Comparison of ENCODE assay signal across 9 mouse cellular contexts in the genomic region with DNA sequence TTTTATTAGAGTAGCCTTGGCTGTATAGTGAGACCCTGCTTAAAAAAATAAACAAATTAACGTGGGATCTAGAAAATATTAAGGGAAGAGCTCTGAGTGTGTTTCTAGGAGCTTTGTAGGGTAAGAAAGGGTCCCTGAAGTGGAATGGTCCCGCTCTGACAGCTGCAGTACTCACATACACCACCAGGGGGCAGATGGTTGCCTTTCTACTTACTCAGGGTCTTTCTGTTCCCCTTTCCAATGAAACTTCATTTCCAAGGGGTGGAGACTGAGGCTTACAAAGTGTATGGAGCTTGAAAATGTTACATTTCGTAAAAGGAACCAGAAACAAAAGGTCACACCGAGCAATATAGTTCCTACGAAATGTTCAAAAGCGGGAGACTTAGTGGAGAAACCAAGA. TPM values are rescaled to one million over a fixed set of nuclear protein-coding genes. Genes with fewer than 3 reads are reported as not detected.
DNase-seq lines count a peak whose midpoint lies in the region; ATAC-seq and TF ChIP-seq lines count a peak whose summit lies in the region.
"Had no signal": no experiment of that assay in that cellular context is flagged by ENCODE, and none has a peak within 500 bp of the region (broad histone marks: within the 10 kb centered on the region; RNA-seq: fewer than 3 reads in every experiment).

No protein-coding gene starts in this region.

- 17% methylated on average over 6 of the region's 6 CpGs for WGBS in thymus, adult 2 months
- 1% methylated on average over 6 of the region's 6 CpGs for WGBS in liver, embryonic 14.5 days (ENCODE audit: insufficient replicate concordance)

- no peak overlapping the region for H3K27ac ChIP-seq in thymus, adult 2 months (ENCODE audit: control insufficient read depth, insufficient read depth, low read length)
- no peak overlapping the region for H3K27ac ChIP-seq in liver, embryonic 14.5 days
- H3K27ac ChIP-seq: liver, embryonic 15.5 days had no signal

- TF ChIP-seq CTCF in thymus, adult 2 months (IDR thresholded peaks at IDR 0.05; ENCODE audit: borderline replicate concordance, control insufficient read depth, extremely low read depth, insufficient read depth, low read length, poor library complexity), result no peak
- TF ChIP-seq CTCF in liver, embryonic 14.5 days (IDR thresholded peaks at IDR 0.05; ENCODE audit: low read depth), result peak; percentile 88

- no peaks in the 10 kb centered on the region for H3K36me3 ChIP-seq in thymus, adult 2 months (ENCODE audit: control insufficient read depth, insufficient read depth, low read length)
- no peaks in the 10 kb centered on the region for H3K36me3 ChIP-seq in liver, embryonic 14.5 days (replicated peaks; ENCODE audit: control insufficient read depth, insufficient read depth, low read depth)
- H3K36me3 ChIP-seq: liver, embryonic 15.5 days had no signal

- no peak overlapping the region for H3K4me3 ChIP-seq in thymus, adult 2 months (ENCODE audit: control insufficient read depth, insufficient read depth, low read length)
- H3K4me3 ChIP-seq in liver, embryonic 14.5 days (ENCODE audit: insufficient read depth in 1 of 2, low read depth in 2 of 2, low read length in 2 of 2), result no peak overlapping the region
- H3K4me3 ChIP-seq: liver, embryonic 15.5 days had no signal

- H3K9me3 ChIP-seq in liver, embryonic 14.5 days (ENCODE audit: control insufficient read depth, low read length), result no peaks in the 10 kb centered on the region
- H3K9me3 ChIP-seq: liver, embryonic 15.5 days had no signal

- no peak overlapping the region for H3K4me2 ChIP-seq in liver, embryonic 14.5 days (ENCODE audit: low read depth)
- H3K4me2 ChIP-seq: liver, embryonic 15.5 days had no signal

- no peaks in the 10 kb centered on the region for H3K27me3 ChIP-seq in thymus, adult 2 months (ENCODE audit: control insufficient read depth, insufficient read depth, low read length)
- H3K27me3 ChIP-seq in liver, embryonic 14.5 days (ENCODE audit: control insufficient read depth, insufficient read depth, low read length), result no peaks in the 10 kb centered on the region; the same call in 1 of the 2 replicates

- H3K9ac ChIP-seq in liver, embryonic 14.5 days (replicated peaks), result no peak overlapping the region
- H3K9ac ChIP-seq: liver, embryonic 15.5 days had no signal

- no peak for TF ChIP-seq EP300 in liver, embryonic 14.5 days (IDR thresholded peaks at IDR 0.05; ENCODE audit: low read depth)

- ATAC-seq in liver, embryonic 14.5 days (ENCODE audit: insufficient read depth), result no peak
- no peak for ATAC-seq in activated CD4-positive, CD25-positive, alpha-beta regulatory T cell, adult 4 months

- H3K4me1 ChIP-seq in thymus, adult 2 months (replicated peaks; ENCODE audit: control insufficient read depth, insufficient read depth, low read length), result peaks cover 19% of the 10 kb centered on the region
- 0 out of 4 replicates have a peak, but pooled peaks cover 0 to 2% of the 10 kb centered on the region in 2 experiments for H3K4me1 ChIP-seq in liver, embryonic 14.5 days (replicated peaks; ENCODE audit: control insufficient read depth in 2 of 2, insufficient read depth in 2 of 2, low read length in 1 of 2)

- no peak for TF ChIP-seq POLR2A in thymus, adult 2 months (IDR thresholded peaks at IDR 0.05; ENCODE audit: control insufficient read depth, extremely low read depth, insufficient read depth, low read length, poor library complexity)

- DNase-seq in thymus, adult 2 months, result peak; percentile 70
- no peak for DNase-seq in thymus, adult 18-20 months
- DNase-seq in brain, adult 2 months (ENCODE audit: low read depth, low spot score), result peak; percentile 67
- DNase-seq in frontal cortex, postnatal 14 days (ENCODE audit: low spot score in 2 of 2), result peak; percentile 53 to 85
- peak; percentile 91 for DNase-seq in kidney, postnatal 10 days
- peak in 2 of 3 experiments; percentile 17 to 47 for DNase-seq in liver, embryonic 14.5 days (ENCODE audit: low read depth in 3 of 3, low spot score in 3 of 3)
- DNase-seq in right cerebral cortex, adult 18-20 months, result peak; percentile 59

RNA-seq across cellular contexts. Expression of a gene that starts 1.6 kb away (rescaled TPM):
- polyA plus RNA-seq in thymus, adult 2 months (2012; rRNA removed), result 0.94 and 1.0 TPM in 2 replicates
- polyA plus RNA-seq in liver, embryonic 14.5 days (2012; rRNA removed), result 1.7 and 1.9 TPM in 2 replicates
- polyA plus RNA-seq in liver, embryonic 14.5 days (2014; fragmentation: Nextera tagmentation; extraction: Ambion mirVana), result 0.48 and 0.78 TPM in 2 replicates
- not detected for polyA plus RNA-seq in activated CD4-positive, CD25-positive, alpha-beta regulatory T cell, adult 4 months (2017; shearing (Covaris generic))

RNA-seq across cellular contexts. Expression of a gene that starts 2.9 kb away (rescaled TPM):
- polyA plus RNA-seq in thymus, adult 2 months (2012; rRNA removed), result 36.3 and 48.8 TPM in 2 replicates
- 2.4 and 2.5 TPM in 2 replicates for polyA plus RNA-seq in liver, embryonic 14.5 days (2012; rRNA removed)
- 0.80 and 2.5 TPM in 2 replicates for polyA plus RNA-seq in liver, embryonic 14.5 days (2014; fragmentation: Nextera tagmentation; extraction: Ambion mirVana)
- polyA plus RNA-seq in activated CD4-positive, CD25-positive, alpha-beta regulatory T cell, adult 4 months (2017; shearing (Covaris generic)), result 1 to 10 TPM; 1.2 to 2.7 TPM

RNA-seq across cellular contexts. Expression of a gene that starts 46.7 kb away (rescaled TPM):
- 13.2 and 15.5 TPM in 2 replicates for polyA plus RNA-seq in thymus, adult 2 months (2012; rRNA removed)
- polyA plus RNA-seq in liver, embryonic 14.5 days (2012; rRNA removed), result 2.0 and 2.7 TPM in 2 replicates
- polyA plus RNA-seq in liver, embryonic 14.5 days (2014; fragmentation: Nextera tagmentation; extraction: Ambion mirVana), result 0.39 and 0.56 TPM in 2 replicates
- under 1 TPM; 0.90 to 0.91 TPM for polyA plus RNA-seq in activated CD4-positive, CD25-positive, alpha-beta regulatory T cell, adult 4 months (2017; shearing (Covaris generic))

RNA-seq across cellular contexts. Expression of a gene that starts 46.7 kb away (rescaled TPM):
- polyA plus RNA-seq in thymus, adult 2 months (2012; rRNA removed), result 86.7 and 90.2 TPM in 2 replicates
- 24.1 and 28.1 TPM in 2 replicates for polyA plus RNA-seq in liver, embryonic 14.5 days (2012; rRNA removed)
- 40.0 and 40.2 TPM in 2 replicates for polyA plus RNA-seq in liver, embryonic 14.5 days (2014; fragmentation: Nextera tagmentation; extraction: Ambion mirVana)
- 10 to 100 TPM; 38.7 to 44.6 TPM for polyA plus RNA-seq in activated CD4-positive, CD25-positive, alpha-beta regulatory T cell, adult 4 months (2017; shearing (Covaris generic))

RNA-seq across cellular contexts. Expression of a gene that starts 56.1 kb away (rescaled TPM):
- 1.1 and 1.2 TPM in 2 replicates for polyA plus RNA-seq in thymus, adult 2 months (2012; rRNA removed)
- 0.01 and 0.04 TPM in 2 replicates for polyA plus RNA-seq in liver, embryonic 14.5 days (2012; rRNA removed)
- polyA plus RNA-seq in liver, embryonic 14.5 days (2014; fragmentation: Nextera tagmentation; extraction: Ambion mirVana), result not detected in 2 replicates
- not detected for polyA plus RNA-seq in activated CD4-positive, CD25-positive, alpha-beta regulatory T cell, adult 4 months (2017; shearing (Covaris generic))
- polyA plus RNA-seq: liver, embryonic 15.5 days had no signal

Comparison
In these comparisons a context has a peak if more than half of its experiments do, and no peak if none do; other contexts are left out.
1. DNase-seq: peak in thymus, adult 2 months (single experiment), brain, adult 2 months (single experiment), frontal cortex, postnatal 14 days (2 of 2), kidney, postnatal 10 days (single experiment), liver, embryonic 14.5 days (2 of 3) and right cerebral cortex, adult 18-20 months (single experiment); none in thymus, adult 18-20 months (0 of 2).
2. RNA of a gene that starts 2.9 kb away (polyA plus RNA-seq): 36.3 to 48.8 TPM in thymus, adult 2 months; 1.2 to 2.7 TPM in activated CD4-positive, CD25-positive, alpha-beta regulatory T cell, adult 4 months and 0.80 to 2.5 TPM in liver, embryonic 14.5 days; every median in the first group is over 10 times any median in the second.